Mouse (Mus musculus): ENCODE data around the gene Sptbn1.

The Sptbn1 gene

DNA sequence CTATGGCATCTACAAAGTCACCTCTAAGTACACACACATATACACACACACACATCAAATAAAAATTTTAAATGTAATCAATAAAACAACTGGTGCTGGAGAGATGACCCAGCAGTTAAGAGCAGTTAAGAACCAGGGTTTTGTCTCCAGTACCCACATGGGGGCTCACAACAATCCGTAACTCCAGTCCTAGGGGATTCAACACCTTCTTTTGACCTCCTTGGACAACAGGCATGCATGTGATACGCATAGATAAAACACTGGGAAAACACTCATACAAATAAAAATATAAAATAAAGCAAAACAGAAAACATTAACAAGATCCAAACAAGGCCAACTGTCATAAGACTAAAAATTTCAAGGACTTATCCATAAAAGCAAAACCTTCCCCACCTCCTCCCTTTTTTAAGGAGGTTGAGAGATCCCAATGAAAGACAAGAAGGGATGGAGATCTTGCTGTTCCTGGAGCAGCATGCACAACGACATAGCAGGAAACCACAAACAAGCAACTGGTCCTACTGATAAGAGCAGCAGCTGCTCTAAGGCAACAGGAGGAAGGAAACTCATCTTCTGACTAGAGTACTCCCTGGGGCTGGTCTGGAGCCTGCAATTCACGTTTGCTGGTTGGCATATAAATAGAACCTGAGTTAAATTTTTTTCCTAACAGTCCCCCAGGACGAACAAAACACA, 102.0 kb downstream of the Sptbn1 start:
- DNase-seq: peak in 1 of 2 experiments; percentile 73

- peak; percentile 63 to 73 for DNase-seq
These were observed 103.3 kb downstream of the Sptbn1 start for GRCm38 (mm10) chr11:30164515-30165214.

- DNase-seq: no peak
These were observed 104.1 kb downstream of the Sptbn1 start for GRCm38 (mm10) chr11:30163870-30164269.

DNA sequence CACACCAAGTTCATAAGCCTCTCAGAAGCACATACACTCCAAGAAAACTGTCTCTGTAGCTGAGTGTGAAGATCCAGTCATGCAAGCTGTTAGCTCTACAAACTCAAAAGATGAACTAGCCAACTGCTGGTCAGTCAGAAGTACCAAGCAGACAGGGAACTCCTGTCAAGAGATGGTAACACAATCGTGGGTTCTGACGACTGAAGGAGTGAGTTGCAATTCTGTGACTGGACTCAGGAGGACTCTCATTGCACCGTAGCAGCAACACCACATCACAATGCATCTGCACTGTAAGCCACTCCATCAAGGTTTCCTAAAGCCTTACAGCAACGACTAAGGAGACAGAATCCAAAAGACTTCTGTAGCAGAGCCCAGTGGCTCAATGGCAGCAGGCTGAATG, 104.9 kb downstream of the Sptbn1 start:
- no peak for DNase-seq

GRCm38 (mm10) chr11:30161744-30162143, 106.2 kb downstream of the Sptbn1 start:
- no peak for DNase-seq

- peak; percentile 77 to 89 for DNase-seq
These were observed 106.8 kb downstream of the Sptbn1 start for GRCm38 (mm10) chr11:30161173-30161650.

DNA sequence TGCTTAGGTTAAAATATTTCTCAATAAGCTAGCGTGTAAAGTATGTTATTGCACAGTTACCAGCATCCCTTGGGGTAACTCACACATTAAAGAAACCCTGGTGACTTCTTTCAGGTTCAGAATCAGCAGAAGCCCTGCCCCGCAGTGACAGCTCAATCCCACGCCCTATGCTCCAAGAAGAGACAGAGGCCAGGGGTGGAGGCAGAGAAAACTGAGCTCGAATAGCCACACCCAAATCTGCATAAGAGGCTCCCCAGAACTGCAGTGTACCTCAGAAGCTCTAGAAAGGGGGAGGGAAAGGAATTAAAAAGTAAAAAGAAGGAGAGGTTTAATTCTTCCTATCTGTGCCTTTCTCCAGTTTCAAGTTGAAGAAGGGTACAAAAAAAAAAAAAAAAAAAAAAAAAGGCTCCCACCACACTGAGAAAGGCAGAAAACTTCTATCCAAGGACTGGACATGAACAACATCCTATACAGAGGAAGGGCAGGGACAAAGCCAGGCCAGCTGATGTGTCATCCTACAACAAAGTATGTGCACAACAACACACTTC, 107.3 kb downstream of the Sptbn1 start:
- peak in 1 of 2 experiments; percentile 51 for DNase-seq

GRCm38 (mm10) chr11:30159545-30160255, 108.3 kb downstream of the Sptbn1 start:
- DNase-seq: peak in 1 of 2 experiments; percentile 45

GRCm38 (mm10) chr11:30158028-30158700, 109.8 kb downstream of the Sptbn1 start:
- no peak for DNase-seq

DNA sequence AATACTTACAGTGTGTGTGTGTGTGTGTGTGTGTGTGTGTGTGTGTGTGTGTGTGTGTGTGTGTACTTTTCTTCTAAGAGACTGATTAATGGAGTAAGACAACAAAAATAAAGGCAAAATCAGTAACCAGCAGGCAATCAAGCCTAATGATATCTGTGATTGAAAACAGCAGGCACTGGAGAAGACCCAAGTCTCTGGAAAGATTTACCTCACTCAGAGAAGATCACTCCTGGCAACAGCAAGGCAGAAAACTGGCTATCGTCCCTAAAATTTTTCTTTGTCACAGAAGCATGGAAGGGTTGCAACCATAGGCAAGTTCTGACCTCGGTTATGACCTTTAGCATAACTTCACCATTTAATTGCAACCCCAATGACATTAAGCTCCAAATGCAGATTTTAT, 112.1 kb downstream of the Sptbn1 start:
- no peak for DNase-seq

DNA sequence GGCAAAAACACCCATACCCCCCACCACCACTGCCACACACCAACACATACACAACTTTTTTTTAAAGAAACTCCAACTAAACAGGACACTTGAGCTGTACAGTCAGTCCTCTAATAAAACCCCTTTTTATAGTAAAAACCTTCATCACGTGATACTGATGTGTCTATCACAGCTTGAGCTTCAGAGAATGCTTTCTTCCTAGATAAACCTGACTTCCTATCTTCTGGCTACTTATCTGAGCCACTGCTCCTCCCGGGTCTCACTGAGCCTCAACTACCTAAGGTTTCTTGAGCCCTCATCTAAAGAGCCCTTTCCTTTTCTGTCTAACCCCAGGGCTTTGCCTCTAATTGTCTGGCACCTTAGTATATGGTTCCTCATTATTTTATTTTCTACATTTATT, 113.0 kb downstream of the Sptbn1 start:
- no peak for DNase-seq

GRCm38 (mm10) chr11:30148888-30149287, 119.1 kb downstream of the Sptbn1 start:
- DNase-seq: no peak

DNA sequence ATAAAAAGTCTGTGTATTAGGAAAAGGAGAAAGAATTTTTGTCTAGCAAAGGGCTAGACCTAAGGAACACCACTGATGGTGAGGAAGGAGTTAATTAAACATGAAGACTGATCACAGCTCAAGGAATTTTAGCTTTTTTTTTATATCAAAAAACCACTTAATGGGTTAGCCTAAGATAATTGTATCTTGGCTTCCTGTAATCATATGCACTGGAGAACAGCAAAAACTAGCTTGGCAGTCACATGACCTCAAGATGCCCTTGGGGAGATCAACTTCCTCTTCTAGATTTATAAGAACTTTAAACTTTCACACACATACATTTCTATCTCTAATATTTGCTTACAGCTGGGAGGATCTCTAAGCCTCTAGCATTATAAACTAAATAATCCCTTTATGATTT, 119.6 kb downstream of the Sptbn1 start:
- DNase-seq: no peak

- DNase-seq: no peak
These were observed 120.1 kb downstream of the Sptbn1 start for GRCm38 (mm10) chr11:30147882-30148281.

DNA sequence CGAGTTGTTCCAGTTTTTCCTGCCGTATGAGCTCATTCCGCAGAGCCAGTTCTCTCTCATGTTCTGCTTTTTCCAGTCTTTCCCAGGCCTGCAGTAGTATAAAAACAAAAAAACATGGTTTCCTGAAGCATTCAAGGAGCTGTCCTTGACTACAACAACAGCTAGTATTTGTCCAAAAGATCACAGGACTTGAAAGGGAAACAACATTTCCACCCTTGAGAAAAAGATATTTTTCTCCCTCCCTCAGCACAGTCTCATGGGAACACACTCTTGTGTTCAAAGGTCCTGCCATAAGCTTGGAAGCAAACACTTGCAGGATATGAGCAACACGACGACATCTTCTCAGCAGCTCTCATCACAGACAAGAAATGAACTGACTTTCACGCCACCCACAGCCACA, 124.9 kb downstream of the Sptbn1 start:
- no peak for DNase-seq

GRCm38 (mm10) chr11:30139165-30139826, 128.7 kb downstream of the Sptbn1 start:
- DNase-seq: no peak

- peak in 1 of 2 experiments; percentile 45 for DNase-seq
These were observed 130.9 kb downstream of the Sptbn1 start for GRCm38 (mm10) chr11:30137081-30137480.

- no peak for DNase-seq
These were observed 133.9 kb downstream of the Sptbn1 start for GRCm38 (mm10) chr11:30134058-30134457.

DNA sequence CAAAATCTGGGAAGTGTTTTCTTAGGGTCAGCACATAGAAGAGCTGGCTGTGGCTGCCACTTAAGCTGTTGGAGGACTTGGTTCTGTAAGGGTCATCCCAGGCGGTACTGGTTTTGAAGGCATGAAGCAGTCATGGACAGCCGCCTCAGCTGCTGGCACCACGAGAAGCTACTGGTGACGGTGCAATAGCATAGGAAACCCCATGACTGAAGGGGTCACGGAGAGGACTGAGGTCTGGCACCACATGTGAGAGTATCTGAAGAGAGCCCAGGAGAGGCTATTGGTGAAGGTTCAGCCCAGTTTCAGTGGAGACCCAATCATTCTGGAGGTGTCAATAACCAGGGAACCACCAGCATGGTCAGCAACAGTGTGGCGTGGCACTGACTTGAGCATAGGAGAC, 135.4 kb downstream of the Sptbn1 start:
- DNase-seq: no peak

DNA sequence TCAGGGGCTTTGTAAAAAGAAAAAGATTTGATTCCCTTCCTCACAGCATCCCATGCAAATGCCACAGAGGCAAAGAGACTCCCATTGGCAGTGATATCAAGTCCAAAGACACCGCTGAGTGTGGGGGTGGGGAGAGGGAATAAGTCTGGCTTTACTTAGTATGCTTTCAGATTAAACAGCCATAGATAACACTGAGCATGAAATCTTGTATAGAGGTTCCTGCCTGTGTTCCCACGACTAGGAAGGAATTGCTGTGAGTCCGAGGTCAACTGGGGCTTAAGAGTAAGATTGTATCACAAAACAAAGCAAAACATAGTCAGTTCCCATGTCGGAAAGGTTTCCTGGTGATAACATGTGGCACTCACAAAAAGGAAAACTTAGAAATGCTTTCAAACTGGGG, 136.3 kb downstream of the Sptbn1 start:
- no peak for DNase-seq

GRCm38 (mm10) chr11:30129339-30129738, 138.6 kb downstream of the Sptbn1 start:
- no peak for DNase-seq

DNA sequence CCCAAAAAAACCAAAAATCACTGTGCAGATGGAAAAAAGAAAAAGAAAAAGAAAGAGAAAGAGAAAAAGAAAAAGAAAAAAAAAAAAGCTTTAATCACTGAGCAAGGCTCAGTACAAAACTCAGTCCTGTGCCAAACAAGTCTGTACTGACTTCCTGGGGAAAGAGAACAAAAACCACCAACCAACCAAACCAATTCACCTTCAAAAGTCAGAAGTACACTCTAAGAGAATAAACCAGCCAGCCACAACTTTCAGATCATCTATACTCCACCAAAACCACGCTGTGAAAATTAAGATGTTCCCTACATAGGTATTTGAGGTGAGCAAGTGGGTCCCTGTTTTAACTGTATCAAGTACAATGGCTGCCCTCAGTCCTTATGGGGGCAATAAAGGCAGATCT, 141.1 kb downstream of the Sptbn1 start:
- DNase-seq: no peak
